Mouse (Mus musculus) heart, postnatal 10 days (tissue): Measurements from ENCODE around the gene Olfr641. TPM values are rescaled to one million over a fixed set of nuclear protein-coding genes. Genes with fewer than 3 reads are reported as not detected.

ENCODE experiments used
- DNase-seq, 2 experiments: peaks; one replicate each; pipeline ENCODE4 v3.0.0; 2021
- intact Hi-C: fragments of 180-260 bp; cut with DNase I; formaldehyde crosslinking; loops from one replicate; pipeline ENCODE4 v1.15.1; 2025
- total RNA-seq, 2 experiments: library from RNA; stranded (reverse); gene quantifications; 2 replicates each; pipeline ENCODE4 v1.2.3; 2021

The Olfr641 gene
- total RNA-seq, result not detected

DNA sequence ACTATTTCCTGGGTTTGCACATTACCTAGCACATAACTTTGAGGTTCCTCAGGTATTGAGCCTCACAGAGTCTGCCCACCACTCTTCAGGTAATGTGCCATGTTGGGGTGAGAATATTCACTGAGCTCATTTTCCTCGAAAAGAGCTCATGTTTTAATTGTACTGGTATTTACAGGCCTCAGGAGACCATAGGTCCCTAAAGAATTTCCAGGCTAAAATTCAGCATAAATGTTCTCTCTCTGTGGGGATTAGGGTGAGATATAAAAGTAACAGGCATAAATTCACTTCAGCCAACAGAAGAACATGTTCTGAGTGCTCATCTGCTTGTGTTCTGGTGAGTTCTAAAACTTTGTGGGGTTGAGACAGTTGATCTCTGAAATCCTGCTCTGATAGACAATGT lies at the start of gene Olfr641:
TSS of gene Olfr641 (plus strand) at position 301 of the 400 bp plus-strand sequence.
- intact Hi-C loops, result no loop called here
- DNase-seq, result no peak

GRCm38 (mm10) chr7:103998446-103998845 lies 36.8 kb upstream of the Olfr641 start, which contains the start of gene Olfr638:
Gene Olfr638 (plus strand): TSS chr7:103998746.
- no peak for DNase-seq
- intact Hi-C loops, result no loop called here

- intact Hi-C loops, result no loop called here
- no peak for DNase-seq
These were observed 36.1 kb upstream of the Olfr641 start for GRCm38 (mm10) chr7:103999124-103999523.

- DNase-seq, result no peak
- intact Hi-C loops, result no loop called here
These were observed 18.0 kb upstream of the Olfr641 start, which contains the start of gene Olfr639 for GRCm38 (mm10) chr7:104017203-104017602. Gene Olfr639 (minus strand): TSS chr7:104017303.

- intact Hi-C loops, result no loop called here
- DNase-seq, result no peak
These were observed 16.3 kb upstream of the Olfr641 start for GRCm38 (mm10) chr7:104018953-104019352.

- intact Hi-C loops, result no loop called here
- DNase-seq, result no peak
These were observed 13.6 kb upstream of the Olfr641 start for GRCm38 (mm10) chr7:104021651-104022050.

DNA sequence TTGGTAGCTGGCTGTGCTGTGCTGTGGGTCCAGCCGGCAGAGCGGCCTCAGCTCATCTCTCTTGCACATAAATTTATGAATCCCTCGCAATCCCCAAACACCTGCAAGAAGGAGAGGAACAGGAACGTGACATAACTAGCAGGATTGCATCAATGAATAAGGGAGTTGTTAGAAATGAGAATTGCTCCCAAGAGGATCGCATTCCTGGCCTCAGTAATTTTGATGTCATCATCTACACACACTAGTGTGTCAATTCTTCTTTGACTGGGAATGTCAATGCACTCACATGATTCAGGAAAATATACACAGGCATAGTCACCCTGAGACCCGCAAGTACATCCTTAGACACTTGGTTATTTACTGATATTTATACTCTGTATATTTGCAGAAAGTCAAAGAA lies 9.8 kb upstream of the Olfr641 start, which contains the start of gene Olfr640:
TSS of gene Olfr640 (minus strand) at position 101 of the 400 bp plus-strand sequence.
- intact Hi-C loops, result no loop called here
- no peak for DNase-seq

DNA sequence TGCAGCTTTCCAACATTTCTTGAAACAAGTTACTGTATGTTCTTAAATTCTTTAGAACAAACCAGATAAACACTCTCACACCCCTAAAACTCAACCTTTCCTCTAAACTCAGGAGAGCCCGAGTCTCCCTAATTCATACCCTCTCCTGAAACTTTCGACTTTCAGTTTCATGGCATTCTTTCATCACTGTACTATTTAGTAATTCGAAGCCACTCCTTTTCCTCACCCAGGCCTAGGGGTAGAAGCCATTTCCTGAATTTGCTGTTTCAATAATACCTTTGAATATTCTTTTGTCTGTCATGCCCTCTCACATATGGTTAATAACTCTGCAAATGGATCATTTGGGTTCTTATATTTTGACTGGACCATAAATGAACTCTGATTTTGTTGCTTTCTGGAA lies 8.3 kb upstream of the Olfr641 start:
- DNase-seq, result no peak
- intact Hi-C loops, result no loop called here

GRCm38 (mm10) chr7:104050745-104051144 lies 15.5 kb downstream of the Olfr641 start:
- intact Hi-C loops, result no loop called here
- no peak for DNase-seq

GRCm38 (mm10) chr7:104052566-104052965 lies 17.3 kb downstream of the Olfr641 start, which contains the start of gene Olfr642:
Gene Olfr642 (minus strand): TSS chr7:104052666.
- no peak for DNase-seq
- intact Hi-C loops, result no loop called here

GRCm38 (mm10) chr7:104059215-104059614 lies 24.0 kb downstream of the Olfr641 start:
- intact Hi-C loops, result no loop called here
- DNase-seq, result no peak

GRCm38 (mm10) chr7:104061345-104061744 lies 26.1 kb downstream of the Olfr641 start, which contains the start of gene 4930516K23Rik:
Gene 4930516K23Rik (minus strand): TSS chr7:104061445.
- intact Hi-C loops, result no loop called here

DNA sequence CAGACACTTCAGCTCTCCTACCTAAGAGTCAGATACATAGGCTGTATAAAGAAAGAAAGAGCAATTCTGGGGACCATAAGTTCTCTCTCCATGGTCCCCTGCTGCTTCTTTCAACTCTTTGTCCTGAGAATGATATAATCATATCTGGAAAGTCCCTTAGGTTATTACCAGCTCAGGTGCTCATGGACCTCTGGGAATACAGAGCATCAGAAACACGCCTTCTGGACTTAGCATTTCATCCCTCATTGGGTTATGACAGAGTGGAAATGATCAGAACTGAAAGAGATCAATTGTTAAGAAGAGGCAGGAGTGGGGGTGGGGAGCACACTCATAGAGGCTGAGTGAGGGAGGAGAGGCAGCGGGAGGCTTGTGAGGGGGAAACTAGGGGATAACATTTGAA lies 36.5 kb downstream of the Olfr641 start, which contains the start of gene Olfr644:
TSS of gene Olfr644 (minus strand) at position 101 of the 400 bp plus-strand sequence.
- intact Hi-C loops, result no loop called here
- no peak for DNase-seq

More at GRCm38 (mm10) chr7:104061345-104061744, 26.1 kb downstream of the Olfr641 start, which contains the start of gene 4930516K23Rik:
- DNase-seq, result no peak

DNA sequence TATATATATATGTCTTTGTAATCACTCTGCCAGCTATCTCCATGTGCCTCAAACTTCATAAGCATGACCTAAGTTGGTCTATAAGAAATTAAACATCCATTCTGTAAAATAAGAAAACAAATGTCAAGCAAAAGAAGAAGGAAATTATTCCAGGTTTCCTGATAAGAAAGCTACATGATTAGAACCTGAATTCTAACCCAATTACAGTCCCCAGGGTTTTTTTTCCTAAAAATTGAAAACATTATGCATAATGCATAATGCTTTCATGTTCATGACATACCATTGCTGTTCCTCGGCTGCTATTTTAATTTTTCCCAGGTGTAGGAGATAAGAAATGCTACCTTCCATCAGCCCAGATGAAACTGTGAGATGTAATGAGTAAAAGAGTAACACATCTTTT lies 50.1 kb downstream of the Olfr641 start, which contains the start of gene Olfr645:
TSS of gene Olfr645 (minus strand) at position 101 of the 400 bp plus-strand sequence.
- intact Hi-C loops, result no loop called here
- DNase-seq, result no peak

Other genes starting within 250 kb of the Olfr641 start
- not detected for gene Olfr67, start 243.6 kb upstream of the Olfr641 start, total RNA-seq
- 1,000 to 10,000 TPM in 1 of 2 experiments, 100 to 1,000 TPM in 1; 560 to 1,219 TPM for gene Hbb-bt, start 221.4 kb upstream of the Olfr641 start, total RNA-seq
- gene Hbb-bs, start 207.3 kb upstream of the Olfr641 start, total RNA-seq, result 1,000 to 10,000 TPM; 4,406 to 9,811 TPM
- gene Hbb-bh2, start 194.9 kb upstream of the Olfr641 start, total RNA-seq, result not detected
- gene Hbb-bh1, start 192.3 kb upstream of the Olfr641 start, total RNA-seq, result not detected
- gene Hbb-y, start 182.2 kb upstream of the Olfr641 start, total RNA-seq, result not detected
- not detected for gene Olfr66, start 149.2 kb upstream of the Olfr641 start, total RNA-seq
- not detected for gene Olfr64, start 141.0 kb upstream of the Olfr641 start, total RNA-seq
- gene Olfr65, start 132.0 kb upstream of the Olfr641 start, total RNA-seq, result not detected
- not detected for gene Olfr631, start 106.6 kb upstream of the Olfr641 start, total RNA-seq
- gene Olfr632, start 101.1 kb upstream of the Olfr641 start, total RNA-seq, result not detected
- gene Olfr633, start 91.0 kb upstream of the Olfr641 start, total RNA-seq, result not detected
- not detected for gene Olfr635, start 64.3 kb upstream of the Olfr641 start, total RNA-seq
- gene Olfr638, start 36.7 kb upstream of the Olfr641 start, total RNA-seq, result not detected
- gene Olfr639, start 18.1 kb upstream of the Olfr641 start, total RNA-seq, result not detected
- gene Olfr640, start 9.9 kb upstream of the Olfr641 start, total RNA-seq, result not detected
- gene Olfr642, start 17.2 kb downstream of the Olfr641 start, total RNA-seq, result not detected
- gene 4930516K23Rik, start 26.0 kb downstream of the Olfr641 start, total RNA-seq, result not detected
- gene Olfr644, start 36.4 kb downstream of the Olfr641 start, total RNA-seq, result not detected
- gene Olfr645, start 50.0 kb downstream of the Olfr641 start, total RNA-seq, result not detected
- gene Olfr646, start 69.4 kb downstream of the Olfr641 start, total RNA-seq, result not detected
- not detected for gene Ubqln5, start 94.4 kb downstream of the Olfr641 start, total RNA-seq
- gene Olfr643, start 102.0 kb downstream of the Olfr641 start, total RNA-seq, result not detected
- gene Ubqln3, start 107.8 kb downstream of the Olfr641 start, total RNA-seq, result not detected
- not detected for gene Ubqlnl, start 115.1 kb downstream of the Olfr641 start, total RNA-seq
- not detected for gene Olfm5, start 129.4 kb downstream of the Olfr641 start, total RNA-seq
- gene Olfr648, start 147.9 kb downstream of the Olfr641 start, total RNA-seq, result not detected
- gene Olfr649, start 160.5 kb downstream of the Olfr641 start, total RNA-seq, result not detected
- 1 to 10 TPM in 1 of 2 experiments, under 1 TPM in 1; 0.45 to 1.7 TPM for gene Trim6, start 183.3 kb downstream of the Olfr641 start, total RNA-seq
- 1 to 10 TPM; 3.9 to 4.8 TPM for gene Trim34a, start 209.0 kb downstream of the Olfr641 start, total RNA-seq